13 mouse cellular contexts compared by ENCODE assay signal in genomic region chrX:96006395-96006794, GRCm38 (mm10). TPM values are rescaled to one million over a fixed set of nuclear protein-coding genes. Genes with fewer than 3 reads are reported as not detected.
A peak's percentile ranks its signal among the peaks of the same experiment; 100 is the strongest.
DNase-seq lines count a peak whose midpoint lies in the region; ATAC-seq and TF ChIP-seq lines count a peak whose summit lies in the region.
"Had no signal": no experiment of that assay in that cellular context is flagged by ENCODE, and none has a peak within 500 bp of the region (broad histone marks: within the 10 kb centered on the region; RNA-seq: fewer than 3 reads in every experiment).

No protein-coding gene starts in this region.

- H3K36me3 ChIP-seq in intestine, postnatal 0 days (ENCODE audit: control insufficient read depth, insufficient read depth) = no peaks in the 10 kb centered on the region
- H3K36me3 ChIP-seq in intestine, embryonic 15.5 days = no peaks in the 10 kb centered on the region
- no peaks in the 10 kb centered on the region for H3K36me3 ChIP-seq in midbrain, postnatal 0 days (ENCODE audit: insufficient read depth, low read length)
- H3K36me3 ChIP-seq in midbrain, embryonic 16.5 days (ENCODE audit: control insufficient read depth, insufficient read depth, low read length) = no peaks in the 10 kb centered on the region
- H3K36me3 ChIP-seq: limb, embryonic 13.5 days; neural tube, embryonic 15.5 days had no signal

- H3K27ac ChIP-seq in intestine, postnatal 0 days (ENCODE audit: low read depth, low read length) = no peak overlapping the region
- no peak overlapping the region for H3K27ac ChIP-seq in intestine, embryonic 15.5 days
- no peak overlapping the region for H3K27ac ChIP-seq in midbrain, postnatal 0 days (ENCODE audit: low read depth, low read length)
- no peak overlapping the region for H3K27ac ChIP-seq in midbrain, embryonic 16.5 days (ENCODE audit: low read length)
- no peak overlapping the region for H3K27ac ChIP-seq in cortical plate, adult 2 months (ENCODE audit: insufficient read depth, low read length)
- H3K27ac ChIP-seq: limb, embryonic 13.5 days; neural tube, embryonic 15.5 days had no signal

- TF ChIP-seq POLR2A in cortical plate, adult 2 months (IDR thresholded peaks at IDR 0.05; ENCODE audit: extremely low read depth, insufficient read depth, low read length) = no peak

- H3K27me3 ChIP-seq in intestine, postnatal 0 days (replicated peaks; ENCODE audit: control insufficient read depth, insufficient read depth, low read length) = no peaks in the 10 kb centered on the region
- no peaks in the 10 kb centered on the region for H3K27me3 ChIP-seq in intestine, embryonic 15.5 days (replicated peaks)
- no peaks in the 10 kb centered on the region for H3K27me3 ChIP-seq in midbrain, postnatal 0 days (ENCODE audit: insufficient read depth, low read length)
- H3K27me3 ChIP-seq in midbrain, embryonic 16.5 days (ENCODE audit: control insufficient read depth, insufficient read depth, low read depth, low read length) = no peaks in the 10 kb centered on the region
- H3K27me3 ChIP-seq: neural tube, embryonic 15.5 days had no signal

- H3K4me2 ChIP-seq in intestine, postnatal 0 days (replicated peaks; ENCODE audit: low read depth) = no peak overlapping the region
- H3K4me2 ChIP-seq in intestine, embryonic 15.5 days (replicated peaks) = no peak overlapping the region
- no peak overlapping the region for H3K4me2 ChIP-seq in midbrain, postnatal 0 days (ENCODE audit: low read depth, low read length, poor library complexity, severe bottlenecking)
- H3K4me2 ChIP-seq in midbrain, embryonic 16.5 days (ENCODE audit: low read length) = no peak overlapping the region
- H3K4me2 ChIP-seq: limb, embryonic 13.5 days; neural tube, embryonic 15.5 days had no signal

- WGBS in intestine, postnatal 0 days = 71% methylated on average over 6 of the region's 6 CpGs
- 69% methylated on average over 6 of the region's 6 CpGs for WGBS in intestine, embryonic 15.5 days
- 69% methylated on average over 6 of the region's 6 CpGs for WGBS in midbrain, postnatal 0 days
- WGBS in midbrain, embryonic 16.5 days = 80% methylated on average over 6 of the region's 6 CpGs

- no peak for ATAC-seq in intestine, postnatal 0 days
- ATAC-seq in intestine, embryonic 15.5 days = no peak
- ATAC-seq in midbrain, postnatal 0 days (ENCODE audit: low FRiP score) = no peak
- ATAC-seq in midbrain, embryonic 16.5 days = no peak
- ATAC-seq: activated CD4-positive, CD25-positive, alpha-beta regulatory T cell, adult 4 months had no signal

- no peak overlapping the region for H3K9ac ChIP-seq in intestine, postnatal 0 days (ENCODE audit: low read depth, low read length)
- no peak overlapping the region for H3K9ac ChIP-seq in intestine, embryonic 15.5 days
- H3K9ac ChIP-seq in midbrain, postnatal 0 days (replicated peaks; ENCODE audit: low read length, poor library complexity, severe bottlenecking) = no peak overlapping the region
- H3K9ac ChIP-seq in midbrain, embryonic 16.5 days (ENCODE audit: low read depth, low read length) = no peak overlapping the region
- H3K9ac ChIP-seq: limb, embryonic 13.5 days; neural tube, embryonic 15.5 days had no signal

- TF ChIP-seq CTCF in intestine, postnatal 0 days (IDR thresholded peaks at IDR 0.05; ENCODE audit: low read depth) = peak; percentile 48
- TF ChIP-seq CTCF in midbrain, postnatal 0 days (IDR thresholded peaks at IDR 0.05) = peak; percentile 69
- TF ChIP-seq CTCF in cortical plate, adult 2 months (IDR thresholded peaks at IDR 0.05; ENCODE audit: extremely low read depth, insufficient read depth, low read length) = peak; percentile 46

- H3K4me1 ChIP-seq in intestine, postnatal 0 days (replicated peaks; ENCODE audit: control insufficient read depth, insufficient read depth, low read length) = no peaks in the 10 kb centered on the region
- no peaks in the 10 kb centered on the region for H3K4me1 ChIP-seq in intestine, embryonic 15.5 days (replicated peaks)
- H3K4me1 ChIP-seq in midbrain, postnatal 0 days (ENCODE audit: insufficient read depth, low read length) = no peaks in the 10 kb centered on the region
- no peaks in the 10 kb centered on the region for H3K4me1 ChIP-seq in midbrain, embryonic 16.5 days (ENCODE audit: control insufficient read depth, insufficient read depth, low read length)
- no peaks in the 10 kb centered on the region for H3K4me1 ChIP-seq in cortical plate, adult 2 months (ENCODE audit: control insufficient read depth, insufficient read depth, low read length)
- H3K4me1 ChIP-seq: limb, embryonic 13.5 days; neural tube, embryonic 15.5 days had no signal

- no peak overlapping the region for H3K4me3 ChIP-seq in intestine, postnatal 0 days (ENCODE audit: low read depth, low read length)
- H3K4me3 ChIP-seq in intestine, embryonic 15.5 days (replicated peaks) = no peak overlapping the region
- H3K4me3 ChIP-seq in midbrain, postnatal 0 days (ENCODE audit: low read depth, low read length) = no peak overlapping the region
- H3K4me3 ChIP-seq in midbrain, embryonic 16.5 days (ENCODE audit: low read depth, low read length) = no peak overlapping the region
- H3K4me3 ChIP-seq in cortical plate, adult 2 months (ENCODE audit: insufficient read depth, low read length) = no peak overlapping the region
- H3K4me3 ChIP-seq: erythroblast, embryonic 14.5 days; limb, embryonic 13.5 days; neural tube, embryonic 15.5 days had no signal

- DNase-seq in adrenal gland, postnatal 10 days = peak; percentile 13
- DNase-seq in adrenal gland, adult 2 months = no peak
- peak; percentile 0 for DNase-seq in midbrain, postnatal 0 days (ENCODE audit: low spot score)
- DNase-seq in urinary bladder, postnatal 10 days (ENCODE audit: low spot score) = no peak
- DNase-seq: cerebellum, adult 11-12 months had no signal

- no peaks in the 10 kb centered on the region for H3K9me3 ChIP-seq in intestine, postnatal 0 days (ENCODE audit: control insufficient read depth)
- no peaks in the 10 kb centered on the region for H3K9me3 ChIP-seq in intestine, embryonic 15.5 days
- H3K9me3 ChIP-seq in midbrain, postnatal 0 days (ENCODE audit: low read length) = no peaks in the 10 kb centered on the region
- no peaks in the 10 kb centered on the region for H3K9me3 ChIP-seq in midbrain, embryonic 16.5 days (replicated peaks; ENCODE audit: control insufficient read depth, low read length, poor library complexity, severe bottlenecking)
- H3K9me3 ChIP-seq: limb, embryonic 13.5 days; neural tube, embryonic 15.5 days had no signal

RNA-seq across cellular contexts. Expression of gene Las1l, which starts 49.6 kb away (rescaled TPM):
- total RNA-seq in adrenal gland, postnatal 10 days (2021) = 10 to 100 TPM; 37.4 to 42.4 TPM
- total RNA-seq in adrenal gland, adult 2 months (2021) = 10 to 100 TPM; 42.3 to 45.0 TPM
- polyA plus RNA-seq in adrenal gland, adult 2 months (2012; rRNA removed) = 6.7 and 10.2 TPM in 2 replicates
- polyA plus RNA-seq in intestine, postnatal 0 days (2015; fragmentation: Nextera tagmentation; extraction: Ambion mirVana) = 26.5 and 29.1 TPM in 2 replicates
- polyA plus RNA-seq in intestine, embryonic 15.5 days (2015; fragmentation: Nextera tagmentation; extraction: Ambion mirVana) = 60.0 and 68.2 TPM in 2 replicates
- 41.1 and 50.4 TPM in 2 replicates for total RNA-seq in midbrain, postnatal 0 days (2014; rRNA removed)
- polyA plus RNA-seq in midbrain, postnatal 0 days (2015; fragmentation: Nextera tagmentation; extraction: Ambion mirVana) = 75.6 and 81.8 TPM in 2 replicates
- polyA plus RNA-seq in midbrain, embryonic 16.5 days (2015; fragmentation: Nextera tagmentation; extraction: Ambion mirVana) = 127 and 131 TPM in 2 replicates
- 55.4 and 63.3 TPM in 2 replicates for polyA plus RNA-seq in cortical plate, adult 2 months (2012; rRNA removed)

Comparison
In these comparisons a context has a peak if more than half of its experiments do, and no peak if none do; other contexts are left out.
1. DNase-seq: peak in adrenal gland, postnatal 10 days (single experiment) and midbrain, postnatal 0 days (single experiment); none in adrenal gland, adult 2 months (single experiment) and urinary bladder, postnatal 10 days (single experiment).
2. Peak in every context shown above with its lines, with median percentiles within 50 percentile points of each other: CTCF ChIP-seq.